Mouse (Mus musculus) urinary bladder, adult 18-20 months (tissue): ENCODE results near the gene Aak1.

Source experiments
- DNase-seq, 2 experiments: peaks; one replicate each; pipeline ENCODE4 v3.0.0; 2022; ENCODE audit warnings: low spot score in 2 of 2, mixed read lengths in 2 of 2

The Aak1 gene

GRCm38 (mm10) chr6:86959006-86959405, 109.7 kb downstream of the Aak1 start:
- no peak for DNase-seq

- no peak for DNase-seq
Measured at GRCm38 (mm10) chr6:86963987-86964685, 114.8 kb downstream of the Aak1 start.

- no peak for DNase-seq
Measured at GRCm38 (mm10) chr6:86967166-86967565, 117.8 kb downstream of the Aak1 start.

- no peak for DNase-seq
Measured at GRCm38 (mm10) chr6:86973956-86974355, 124.6 kb downstream of the Aak1 start.

GRCm38 (mm10) chr6:86978156-86978908, 129.0 kb downstream of the Aak1 start:
- DNase-seq: no peak

- no peak for DNase-seq
Measured at GRCm38 (mm10) chr6:86978909-86979265, 129.6 kb downstream of the Aak1 start.

GRCm38 (mm10) chr6:86981206-86981605, 131.9 kb downstream of the Aak1 start:
- DNase-seq: no peak

- no peak for DNase-seq
Measured at GRCm38 (mm10) chr6:86985314-86986106, 136.2 kb downstream of the Aak1 start.

- DNase-seq: no peak
Measured at GRCm38 (mm10) chr6:86989576-86989975, 140.3 kb downstream of the Aak1 start.

- no peak for DNase-seq
Measured at GRCm38 (mm10) chr6:86991041-86991440, 141.7 kb downstream of the Aak1 start.

GRCm38 (mm10) chr6:86992349-86992748, 143.0 kb downstream of the Aak1 start:
- no peak for DNase-seq

- no peak for DNase-seq
Measured at GRCm38 (mm10) chr6:86994254-86994653, 144.9 kb downstream of the Aak1 start.

- DNase-seq: no peak
Measured at GRCm38 (mm10) chr6:86996629-86997307, 147.5 kb downstream of the Aak1 start.

- DNase-seq: no peak
Measured at GRCm38 (mm10) chr6:86997360-86997759, 148.0 kb downstream of the Aak1 start.

- no peak for DNase-seq
Measured at GRCm38 (mm10) chr6:87001995-87002394, 152.7 kb downstream of the Aak1 start.

- peak; percentile 57 to 76 for DNase-seq
Measured at GRCm38 (mm10) chr6:87002521-87003055, 153.3 kb downstream of the Aak1 start.

- no peak for DNase-seq
Measured at GRCm38 (mm10) chr6:87004099-87004498, 154.8 kb downstream of the Aak1 start.

- DNase-seq: no peak
Measured at GRCm38 (mm10) chr6:87005577-87005976, 156.3 kb downstream of the Aak1 start.

GRCm38 (mm10) chr6:87008887-87009286, 159.6 kb downstream of the Aak1 start, which contains the start of gene Nfu1:
TSS of gene Nfu1 (plus strand) at chr6:87009236.
- DNase-seq: no peak

GRCm38 (mm10) chr6:87009692-87010328, 160.5 kb downstream of the Aak1 start:
- peak; percentile 92 to 93 for DNase-seq

- no peak for DNase-seq
Measured at GRCm38 (mm10) chr6:87016916-87017315, 167.6 kb downstream of the Aak1 start.
